Mouse (Mus musculus): ENCODE data around the gene Pfkfb4.

Pfkfb4 gene

GRCm38 (mm10) chr9:109056916-109057315, 65.3 kb downstream of the Pfkfb4 start:
- DNase-seq (ENCODE audit: low read depth, low spot score) = no peak

GRCm38 (mm10) chr9:109057543-109057942, 66.0 kb downstream of the Pfkfb4 start:
- no peak for DNase-seq (ENCODE audit: low read depth, low spot score)

GRCm38 (mm10) chr9:109058006-109058765, 66.6 kb downstream of the Pfkfb4 start:
- no peak for DNase-seq (ENCODE audit: low read depth, low spot score)

DNA sequence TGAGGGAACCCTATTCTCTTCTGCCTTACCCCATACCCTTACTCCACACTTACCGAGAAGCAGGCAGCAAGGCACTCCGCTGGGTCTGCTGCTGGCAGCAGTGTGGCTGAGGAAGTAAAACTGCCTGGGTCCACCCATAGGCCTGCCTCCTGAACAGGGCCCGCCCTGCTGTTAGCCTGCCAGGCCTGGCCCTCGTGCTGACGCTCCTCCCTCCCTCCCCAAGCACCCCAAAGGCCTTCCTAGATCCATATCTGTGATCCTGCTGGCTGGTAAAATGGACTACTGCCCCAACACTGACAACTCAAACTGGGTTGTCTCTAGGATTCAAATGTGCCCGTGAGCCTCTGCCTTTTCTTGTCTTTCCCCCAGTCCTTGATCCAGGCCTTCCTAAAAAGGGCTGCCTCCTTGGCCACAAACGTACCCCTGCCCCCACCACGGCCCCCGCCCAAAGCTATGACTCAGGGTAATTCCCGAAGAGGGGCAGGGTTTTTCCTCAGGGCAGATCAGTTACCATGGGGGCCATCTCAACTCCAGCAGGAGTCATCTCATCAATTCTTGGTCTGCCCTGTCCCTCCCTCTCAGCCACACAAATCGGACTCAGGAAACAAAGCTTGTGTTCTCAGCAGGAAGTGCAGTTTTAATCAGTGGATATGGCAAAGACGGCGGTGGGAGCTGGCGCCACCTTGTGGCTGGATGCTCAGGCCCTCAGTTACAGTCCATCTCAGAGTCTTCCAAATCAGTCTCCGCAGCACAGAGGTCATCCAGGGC, 67.7 kb downstream of the Pfkfb4 start, which contains the start of gene Trex1:
Gene Trex1, minus strand, starts transcription at position 599 of the 768 bp plus-strand sequence.
- no peak for DNase-seq (ENCODE audit: low read depth, low spot score)

GRCm38 (mm10) chr9:109060184-109060897, 68.8 kb downstream of the Pfkfb4 start:
- DNase-seq (ENCODE audit: low read depth, low spot score) = no peak

DNA sequence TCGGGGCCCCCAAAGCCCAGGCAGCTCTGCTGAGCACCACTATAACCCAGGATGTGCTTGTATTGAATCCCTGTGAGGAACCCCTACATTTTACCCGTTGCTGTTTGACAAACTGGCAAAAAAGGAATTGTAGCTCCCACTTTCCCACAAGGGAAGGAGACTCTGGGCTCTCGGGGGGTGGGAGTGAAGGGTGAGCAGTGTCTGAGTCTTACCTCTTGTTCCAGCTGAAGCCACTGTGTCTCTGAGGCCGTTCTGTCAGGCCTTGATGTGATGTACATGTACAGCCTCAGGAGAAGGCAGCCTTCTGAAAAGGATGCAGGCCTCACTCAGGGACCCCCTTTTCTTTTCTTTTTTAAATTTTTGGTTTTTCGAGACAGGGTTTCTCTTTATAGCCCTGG, 69.3 kb downstream of the Pfkfb4 start:
- no peak for DNase-seq (ENCODE audit: low read depth, low spot score)

- no peak for DNase-seq (ENCODE audit: low read depth, low spot score)
Measured at GRCm38 (mm10) chr9:109068095-109068735, 76.6 kb downstream of the Pfkfb4 start.

GRCm38 (mm10) chr9:109073661-109074573, 82.3 kb downstream of the Pfkfb4 start, which contains the start of gene Atrip:
Gene Atrip (minus strand): TSS chr9:109074124.
- DNase-seq (ENCODE audit: low read depth, low spot score) = peak; percentile 83

DNA sequence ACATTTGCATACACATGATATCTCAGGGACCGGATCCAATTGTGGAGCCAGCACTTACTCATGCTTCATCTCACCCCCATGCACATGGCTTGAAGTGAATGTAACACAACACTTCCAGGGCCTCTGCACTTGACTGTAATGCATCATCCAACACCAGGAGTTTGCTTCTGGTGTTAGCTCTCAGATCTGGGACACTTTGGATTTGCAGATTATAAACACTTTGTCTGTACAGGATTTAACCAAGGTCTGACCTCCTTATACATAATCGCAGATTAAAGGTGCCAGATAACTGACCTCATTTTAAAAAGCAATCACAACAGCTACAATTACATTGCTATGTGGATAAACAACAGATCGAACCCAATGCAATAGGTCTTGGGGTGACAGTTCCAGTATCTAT, 88.9 kb downstream of the Pfkfb4 start:
- DNase-seq (ENCODE audit: low read depth, low spot score) = no peak

GRCm38 (mm10) chr9:109081749-109082123, 90.2 kb downstream of the Pfkfb4 start:
- no peak for DNase-seq (ENCODE audit: low read depth, low spot score)

Measured in embryo, embryonic 11.5 days (tissue).